Mouse (Mus musculus): ENCODE data around the gene Zp2. TPM values are rescaled to one million over a fixed set of nuclear protein-coding genes. Genes with fewer than 3 reads are reported as not detected.

The Zp2 gene
- polyA plus RNA-seq, 1 experiment from 2014 or later, result not detected

DNA sequence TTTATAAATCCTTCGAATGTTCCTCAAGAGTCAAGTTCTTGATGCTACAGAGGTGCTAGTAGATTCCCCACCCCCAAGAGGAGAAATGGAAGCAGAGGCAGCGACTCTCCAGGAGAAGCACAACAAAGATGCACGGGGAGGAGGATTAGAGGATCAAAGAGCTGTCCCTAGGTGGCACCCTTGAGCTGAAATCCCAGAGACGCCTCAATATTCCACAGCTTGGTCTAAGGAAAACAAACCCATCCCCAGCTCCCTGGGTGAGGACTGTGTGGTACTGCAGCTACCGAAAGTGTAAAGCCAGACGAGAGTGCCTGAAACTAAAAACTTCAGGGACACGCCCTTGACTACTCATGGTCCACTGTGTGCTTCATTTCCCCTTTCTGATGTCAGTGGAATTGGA lies 47.2 kb downstream of the Zp2 start:
- peak; percentile 73; the same call in 1 of the 2 replicates for ATAC-seq
- H3K9me3 ChIP-seq (replicated peaks; ENCODE audit: control insufficient read depth, low read length), result no peaks in the 10 kb centered on the region

DNA sequence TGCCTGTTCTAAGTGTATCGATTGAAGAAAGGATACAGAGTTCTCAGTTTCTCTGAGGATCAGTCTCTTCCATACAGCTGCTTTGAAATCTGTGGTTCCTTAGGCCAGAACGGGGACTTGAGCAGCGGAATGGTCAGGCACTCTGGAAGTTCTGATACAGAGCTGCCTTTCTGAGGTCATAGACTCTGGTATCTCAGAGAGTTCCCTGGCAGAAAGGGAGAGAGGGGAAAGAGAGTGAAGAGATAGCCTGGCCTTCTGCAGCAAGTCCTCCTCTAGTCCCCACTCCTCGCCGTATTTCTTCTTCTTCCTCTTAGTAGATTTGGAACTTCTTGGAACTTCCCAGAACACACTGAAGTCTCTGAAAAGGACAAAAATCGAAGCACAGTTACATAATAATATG lies 49.9 kb downstream of the Zp2 start, which contains the start of gene Dnah3:
TSS of gene Dnah3 (minus strand) at position 101 of the 400 bp plus-strand sequence.
- 91% methylated on average over 6 of the region's 6 CpGs for WGBS
- Histone ChIP-seq H3K27ac (ENCODE audit: low read depth, low read length) (no peak within 1 kb of the TSS), H3K9ac (ENCODE audit: low read length) (no peak within 1 kb of the TSS), H3K4me3 (ENCODE audit: low read depth, low read length) (no peak within 1 kb of the TSS), H3K4me1 (ENCODE audit: control insufficient read depth, insufficient read depth, low read length) (no peaks in the 10 kb centered on the region), H3K27me3 (replicated peaks; ENCODE audit: control insufficient read depth, insufficient read depth, low read length) (no peaks in the 10 kb centered on the region), H3K4me2 (ENCODE audit: low read length) (no peak within 1 kb of the TSS), H3K36me3 (ENCODE audit: control insufficient read depth, insufficient read depth, low read length) (no peaks in the 10 kb centered on the region), H3K9me3 (replicated peaks; ENCODE audit: control insufficient read depth, low read length) (no peaks in the 10 kb centered on the region)
- DNase-seq (ENCODE audit: low spot score) (no peak), ATAC-seq (no peak)

More for the DNA sequence above, 47.2 kb downstream of the Zp2 start:
- H3K36me3 ChIP-seq (ENCODE audit: control insufficient read depth, insufficient read depth, low read length), result no peaks in the 10 kb centered on the region
- DNase-seq (ENCODE audit: low spot score), result peak; percentile 78
- 7% methylated on average over 7 of the region's 7 CpGs for WGBS
- no peak overlapping the region for H3K27ac ChIP-seq (ENCODE audit: low read depth, low read length)
- no peak overlapping the region for H3K4me2 ChIP-seq (ENCODE audit: low read length)
- peaks cover 9% of the 10 kb centered on the region; the same call in 1 of the 2 replicates for H3K27me3 ChIP-seq (replicated peaks; ENCODE audit: control insufficient read depth, insufficient read depth, low read length)
- peaks cover 4% of the 10 kb centered on the region for H3K4me1 ChIP-seq (ENCODE audit: control insufficient read depth, insufficient read depth, low read length)
- no peak overlapping the region for H3K4me3 ChIP-seq (ENCODE audit: low read depth, low read length)
- no peak overlapping the region for H3K9ac ChIP-seq (ENCODE audit: low read length)

DNA sequence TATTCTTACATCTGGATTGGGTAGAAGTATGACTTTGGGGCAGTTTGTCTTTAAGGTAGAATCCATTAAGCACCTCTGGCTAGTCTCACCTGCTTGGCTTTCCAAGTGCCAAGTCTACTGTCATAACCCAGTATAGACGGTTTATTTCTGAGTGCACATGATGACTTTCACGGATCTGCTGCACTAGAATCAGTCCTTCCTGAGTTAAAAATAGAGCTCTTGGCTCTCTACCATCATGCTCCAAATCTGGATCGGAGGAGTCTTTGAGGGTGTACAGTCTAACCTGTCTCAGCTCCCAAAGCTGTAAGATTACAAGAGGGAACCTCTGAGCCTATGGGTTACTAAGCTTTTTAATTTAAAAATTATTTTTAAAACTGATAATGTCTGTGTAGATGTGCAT lies 50.9 kb downstream of the Zp2 start:
- H3K4me2 ChIP-seq (ENCODE audit: low read length), result no peak overlapping the region
- no peak for ATAC-seq
- DNase-seq (ENCODE audit: low spot score), result no peak
- H3K9ac ChIP-seq (ENCODE audit: low read length), result no peak overlapping the region
- H3K27ac ChIP-seq (ENCODE audit: low read depth, low read length), result no peak overlapping the region
- H3K9me3 ChIP-seq (replicated peaks; ENCODE audit: control insufficient read depth, low read length), result no peaks in the 10 kb centered on the region
- H3K4me1 ChIP-seq (ENCODE audit: control insufficient read depth, insufficient read depth, low read length), result no peaks in the 10 kb centered on the region
- no peaks in the 10 kb centered on the region for H3K27me3 ChIP-seq (replicated peaks; ENCODE audit: control insufficient read depth, insufficient read depth, low read length)
- no peaks in the 10 kb centered on the region for H3K36me3 ChIP-seq (ENCODE audit: control insufficient read depth, insufficient read depth, low read length)
- H3K4me3 ChIP-seq (ENCODE audit: low read depth, low read length), result no peak overlapping the region
- 90% methylated on average over 3 of the region's 3 CpGs for WGBS

DNA sequence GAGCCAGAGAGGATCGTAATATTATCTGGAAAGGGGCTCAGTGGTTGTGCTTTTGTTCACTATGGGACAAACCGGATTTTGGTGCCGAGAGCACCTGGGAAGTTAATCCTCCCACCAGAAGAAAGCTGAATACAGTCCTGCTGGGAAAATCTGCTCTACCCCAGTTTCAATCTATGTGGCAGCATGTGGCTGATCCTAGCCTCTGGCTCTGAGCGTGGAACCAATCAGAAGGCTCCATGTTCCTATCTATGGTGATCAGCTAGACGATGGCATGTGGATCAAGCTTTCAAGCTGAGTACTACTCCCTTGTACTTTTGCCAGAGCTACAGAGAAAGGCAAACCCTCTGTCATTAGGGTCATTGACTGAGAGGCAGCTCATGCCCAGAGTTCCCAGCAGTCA lies 52.1 kb downstream of the Zp2 start:
- no peak overlapping the region for H3K27ac ChIP-seq (ENCODE audit: low read depth, low read length)
- ATAC-seq, result no peak
- 4% methylated on average over 5 of the region's 5 CpGs for WGBS

DNA sequence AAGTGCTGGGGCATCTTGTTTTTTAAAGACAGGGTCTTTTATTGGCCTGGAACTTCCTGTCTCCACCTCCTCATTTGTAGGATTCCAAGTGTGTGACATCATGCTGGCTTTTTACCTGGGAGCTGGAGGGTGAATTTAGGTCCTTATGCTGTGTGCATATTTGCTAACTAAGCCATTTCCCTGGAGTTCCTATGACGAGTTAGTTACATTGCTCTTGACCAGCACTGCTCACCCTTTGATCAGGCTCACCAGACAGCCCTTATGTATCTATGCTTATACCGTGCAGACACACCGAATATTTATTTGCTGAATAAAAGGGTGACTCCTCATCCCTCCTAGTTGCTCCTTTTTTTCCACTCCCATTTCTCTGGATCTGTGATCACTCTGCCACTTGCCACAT lies 64.9 kb downstream of the Zp2 start:
- no peaks in the 10 kb centered on the region for H3K9me3 ChIP-seq (replicated peaks; ENCODE audit: control insufficient read depth, low read length)
- no peak overlapping the region for H3K4me2 ChIP-seq (ENCODE audit: low read length)
- ATAC-seq (no peak), DNase-seq (ENCODE audit: low spot score) (no peak)
- H3K36me3 ChIP-seq (ENCODE audit: control insufficient read depth, insufficient read depth, low read length), result no peaks in the 10 kb centered on the region
- no peaks in the 10 kb centered on the region for H3K4me1 ChIP-seq (ENCODE audit: control insufficient read depth, insufficient read depth, low read length)
- H3K4me3 ChIP-seq (ENCODE audit: low read depth, low read length), result no peak overlapping the region
- WGBS, result 81% methylated on average over 3 of the region's 3 CpGs
- H3K9ac ChIP-seq (ENCODE audit: low read length), result no peak overlapping the region
- H3K27me3 ChIP-seq (replicated peaks; ENCODE audit: control insufficient read depth, insufficient read depth, low read length), result no peaks in the 10 kb centered on the region
- H3K27ac ChIP-seq (ENCODE audit: low read depth, low read length), result no peak overlapping the region

More for the DNA sequence above, 52.1 kb downstream of the Zp2 start:
- no peak overlapping the region for H3K4me3 ChIP-seq (ENCODE audit: low read depth, low read length)
- no peaks in the 10 kb centered on the region for H3K4me1 ChIP-seq (ENCODE audit: control insufficient read depth, insufficient read depth, low read length)
- no peak overlapping the region for H3K9ac ChIP-seq (ENCODE audit: low read length)
- no peaks in the 10 kb centered on the region for H3K9me3 ChIP-seq (replicated peaks; ENCODE audit: control insufficient read depth, low read length)
- H3K4me2 ChIP-seq (ENCODE audit: low read length), result no peak overlapping the region
- no peak for DNase-seq (ENCODE audit: low spot score)
- H3K27me3 ChIP-seq (replicated peaks; ENCODE audit: control insufficient read depth, insufficient read depth, low read length), result no peaks in the 10 kb centered on the region
- H3K36me3 ChIP-seq (ENCODE audit: control insufficient read depth, insufficient read depth, low read length), result no peaks in the 10 kb centered on the region

Other genes with a start within 250 kb of the Zp2 start
- gene Lyrm1, start 249.4 kb downstream of the Zp2 start, polyA plus RNA-seq (2014; fragmentation: Nextera tagmentation; extraction: Ambion mirVana), result 17.2 and 18.5 TPM in 2 replicates
- 9.2 and 10.3 TPM in 2 replicates for gene Dcun1d3, start 249.0 kb downstream of the Zp2 start, polyA plus RNA-seq (2014; fragmentation: Nextera tagmentation; extraction: Ambion mirVana)
- gene Dnah3, start 50.0 kb downstream of the Zp2 start, polyA plus RNA-seq (2014; fragmentation: Nextera tagmentation; extraction: Ambion mirVana), result 0.11 TPM in 1 of 2 replicates, not detected in the other
- 6.8 and 7.1 TPM in 2 replicates for gene Tmem159, start 42.9 kb downstream of the Zp2 start, polyA plus RNA-seq (2014; fragmentation: Nextera tagmentation; extraction: Ambion mirVana)
- gene Anks4b, start 28.6 kb upstream of the Zp2 start, polyA plus RNA-seq (2014; fragmentation: Nextera tagmentation; extraction: Ambion mirVana), result not detected in 2 replicates
- gene Crym, start 56.8 kb upstream of the Zp2 start, polyA plus RNA-seq (2014; fragmentation: Nextera tagmentation; extraction: Ambion mirVana), result 31.2 and 35.1 TPM in 2 replicates
- gene Abca14, start 58.7 kb upstream of the Zp2 start, polyA plus RNA-seq (2014; fragmentation: Nextera tagmentation; extraction: Ambion mirVana), result not detected in 2 replicates
- not detected in 2 replicates for gene Abca15, start 183.4 kb upstream of the Zp2 start, polyA plus RNA-seq (2014; fragmentation: Nextera tagmentation; extraction: Ambion mirVana)